Mouse (Mus musculus): ENCODE measurements around the gene Zmynd11. TPM values are rescaled to one million over a fixed set of nuclear protein-coding genes. Genes with fewer than 3 reads are reported as not detected.

The Zmynd11 gene
- polyA plus RNA-seq (2015; fragmentation: Nextera tagmentation; extraction: Ambion mirVana): 151 and 152 TPM in 2 replicates

- peak within 1 kb of the TSS; percentile 77 for H3K4me2 ChIP-seq
- under 1% methylated on average over 89 of the region's 98 CpGs for WGBS
- H3K9me3 ChIP-seq: no peaks in the 10 kb centered on the region
- peak within 1 kb of the TSS; percentile 98 for H3K4me3 ChIP-seq
- peak within 1 kb of the TSS; percentile 99 for H3K27ac ChIP-seq (replicated peaks)
- H3K9ac ChIP-seq: peak within 1 kb of the TSS; percentile 99
- H3K36me3 ChIP-seq: no peaks in the 10 kb centered on the region
- H3K27me3 ChIP-seq: no peaks in the 10 kb centered on the region
- peak; percentile 91 for ATAC-seq (ENCODE audit: low FRiP score, low read depth)
- H3K4me1 ChIP-seq (replicated peaks): peaks cover 41% of the 10 kb centered on the region
Measured at GRCm38 (mm10) chr13:9764646-9765536, at the start of gene Zmynd11. Zmynd11 (minus strand) TSS chr13:9765330.

- Histone ChIP-seq H3K9me3 (no peaks in the 10 kb centered on the region), H3K4me1 (replicated peaks) (peaks cover 11% of the 10 kb centered on the region), H3K9ac (peak overlapping the region; percentile 55), H3K4me3 (peak overlapping the region; percentile 36), H3K36me3 (no peaks in the 10 kb centered on the region), H3K4me2 (peak overlapping the region; percentile 81), H3K27me3 (no peaks in the 10 kb centered on the region), H3K27ac (replicated peaks) (peak overlapping the region; percentile 76)
- 1% methylated on average over 12 of the region's 12 CpGs for WGBS
- peak; percentile 72 for ATAC-seq (ENCODE audit: low FRiP score, low read depth)
Measured at GRCm38 (mm10) chr13:9795889-9796631, 30.9 kb upstream of the Zmynd11 start.

GRCm38 (mm10) chr13:9786050-9786449 lies 20.9 kb upstream of the Zmynd11 start:
- H3K4me3 ChIP-seq: no peak overlapping the region
- peak; percentile 45 for ATAC-seq (ENCODE audit: low FRiP score, low read depth)
- H3K36me3 ChIP-seq: no peaks in the 10 kb centered on the region
- H3K27ac ChIP-seq (replicated peaks): no peak overlapping the region
- 35% methylated on average over 3 of the region's 3 CpGs for WGBS
- no peak overlapping the region for H3K4me2 ChIP-seq
- H3K27me3 ChIP-seq: no peaks in the 10 kb centered on the region
- H3K4me1 ChIP-seq (replicated peaks): peaks cover 5% of the 10 kb centered on the region; the same call in 1 of the 2 replicates
- no peak overlapping the region for H3K9ac ChIP-seq
- H3K9me3 ChIP-seq: no peaks in the 10 kb centered on the region

- Histone ChIP-seq H3K27me3 (no peaks in the 10 kb centered on the region), H3K36me3 (no peaks in the 10 kb centered on the region), H3K4me1 (replicated peaks) (peaks cover 5% of the 10 kb centered on the region; the same call in 1 of the 2 replicates), H3K4me2 (no peak overlapping the region), H3K9me3 (no peaks in the 10 kb centered on the region), H3K9ac (no peak overlapping the region), H3K27ac (replicated peaks) (no peak overlapping the region), H3K4me3 (no peak overlapping the region)
- no peak for ATAC-seq (ENCODE audit: low FRiP score, low read depth)
- WGBS: 85% methylated on average over 3 of the region's 3 CpGs
Measured at GRCm38 (mm10) chr13:9783717-9784116, 18.6 kb upstream of the Zmynd11 start.

GRCm38 (mm10) chr13:9775901-9776300 lies 10.8 kb upstream of the Zmynd11 start:
- Histone ChIP-seq H3K9me3 (no peaks in the 10 kb centered on the region), H3K27ac (replicated peaks) (no peak overlapping the region), H3K27me3 (no peaks in the 10 kb centered on the region), H3K4me3 (no peak overlapping the region), H3K4me1 (replicated peaks) (no peaks in the 10 kb centered on the region), H3K36me3 (no peaks in the 10 kb centered on the region), H3K4me2 (no peak overlapping the region), H3K9ac (no peak overlapping the region)
- WGBS: 81% methylated on average over 5 of the region's 5 CpGs
- no peak for ATAC-seq (ENCODE audit: low FRiP score, low read depth)

GRCm38 (mm10) chr13:9774077-9774476 lies 8.9 kb upstream of the Zmynd11 start:
- Histone ChIP-seq H3K36me3 (no peaks in the 10 kb centered on the region), H3K27me3 (no peaks in the 10 kb centered on the region), H3K4me1 (replicated peaks) (no peaks in the 10 kb centered on the region), H3K4me3 (no peak overlapping the region), H3K27ac (replicated peaks) (no peak overlapping the region), H3K9ac (no peak overlapping the region), H3K4me2 (no peak overlapping the region), H3K9me3 (no peaks in the 10 kb centered on the region)
- ATAC-seq (ENCODE audit: low FRiP score, low read depth): no peak

GRCm38 (mm10) chr13:9767279-9767678 lies 2.1 kb upstream of the Zmynd11 start:
- no peak overlapping the region for H3K4me2 ChIP-seq
- H3K9ac ChIP-seq: no peak overlapping the region
- H3K4me1 ChIP-seq (replicated peaks): peaks cover 21% of the 10 kb centered on the region
- no peak for ATAC-seq (ENCODE audit: low FRiP score, low read depth)
- no peaks in the 10 kb centered on the region for H3K36me3 ChIP-seq
- H3K27ac ChIP-seq (replicated peaks): no peak overlapping the region
- WGBS: 62% methylated on average over 5 of the region's 5 CpGs
- H3K27me3 ChIP-seq: no peaks in the 10 kb centered on the region
- H3K9me3 ChIP-seq: no peaks in the 10 kb centered on the region
- H3K4me3 ChIP-seq: no peak overlapping the region

- peaks cover 29% of the 10 kb centered on the region for H3K4me1 ChIP-seq (replicated peaks)
- WGBS: 50% methylated on average over 1 of the region's 1 CpGs
- ATAC-seq (ENCODE audit: low FRiP score, low read depth): no peak
- no peak overlapping the region for H3K4me2 ChIP-seq
- no peaks in the 10 kb centered on the region for H3K36me3 ChIP-seq
- H3K27ac ChIP-seq (replicated peaks): no peak overlapping the region
- H3K9me3 ChIP-seq: no peaks in the 10 kb centered on the region
- no peak overlapping the region for H3K4me3 ChIP-seq
- no peak overlapping the region for H3K9ac ChIP-seq
- no peaks in the 10 kb centered on the region for H3K27me3 ChIP-seq
Measured at GRCm38 (mm10) chr13:9766497-9766896, 1.4 kb upstream of the Zmynd11 start.

GRCm38 (mm10) chr13:9765537-9765851 lies 364 bp upstream of the Zmynd11 start:
- peak overlapping the region; percentile 99 for H3K9ac ChIP-seq
- WGBS: 4% methylated on average over 4 of the region's 4 CpGs

GRCm38 (mm10) chr13:9763828-9764645 lies 1.1 kb downstream of the Zmynd11 start:
- no peaks in the 10 kb centered on the region for H3K36me3 ChIP-seq
- H3K4me1 ChIP-seq (replicated peaks): peaks cover 44% of the 10 kb centered on the region
- H3K4me3 ChIP-seq: peak overlapping the region; percentile 98
- no peaks in the 10 kb centered on the region for H3K27me3 ChIP-seq
- no peaks in the 10 kb centered on the region for H3K9me3 ChIP-seq
- peak overlapping the region; percentile 99 for H3K27ac ChIP-seq (replicated peaks)
- peak overlapping the region; percentile 99 for H3K9ac ChIP-seq
- WGBS: under 1% methylated on average over 60 of the region's 111 CpGs
- H3K4me2 ChIP-seq: peak overlapping the region; percentile 77
- ATAC-seq (ENCODE audit: low FRiP score, low read depth): peak; percentile 78

More at GRCm38 (mm10) chr13:9765537-9765851, 364 bp upstream of the Zmynd11 start:
- H3K9me3 ChIP-seq: no peaks in the 10 kb centered on the region
- H3K4me3 ChIP-seq: peak overlapping the region; percentile 98
- ATAC-seq (ENCODE audit: low FRiP score, low read depth): no peak
- H3K4me2 ChIP-seq: peak overlapping the region; percentile 77
- H3K27ac ChIP-seq (replicated peaks): peak overlapping the region; percentile 99
- peaks cover 35% of the 10 kb centered on the region for H3K4me1 ChIP-seq (replicated peaks)
- no peaks in the 10 kb centered on the region for H3K27me3 ChIP-seq
- no peaks in the 10 kb centered on the region for H3K36me3 ChIP-seq

- peak overlapping the region; percentile 99 for H3K9ac ChIP-seq
- peak overlapping the region; percentile 77 for H3K4me2 ChIP-seq
- H3K27ac ChIP-seq (replicated peaks): peak overlapping the region; percentile 99
- no peaks in the 10 kb centered on the region for H3K27me3 ChIP-seq
- peak overlapping the region; percentile 98 for H3K4me3 ChIP-seq
- no peaks in the 10 kb centered on the region for H3K9me3 ChIP-seq
- peak; percentile 33 for ATAC-seq (ENCODE audit: low FRiP score, low read depth)
- H3K36me3 ChIP-seq: no peaks in the 10 kb centered on the region
- peaks cover 50% of the 10 kb centered on the region for H3K4me1 ChIP-seq (replicated peaks)
- WGBS: 3% methylated on average over 21 of the region's 21 CpGs
Measured at GRCm38 (mm10) chr13:9763100-9763827, 1.9 kb downstream of the Zmynd11 start.
